Mouse (Mus musculus) spleen, adult 2 months (tissue): ENCODE measurements around the gene Fam13a.

ENCODE experiments used
- CTCF ChIP-seq: fragments of 200-500 bp; IDR thresholded peaks from 2 replicates; pipeline ENCODE4 v1.5.1; 2011; ENCODE audit warnings: mild to moderate bottlenecking, inconsistent platforms; ENCODE audit not compliant: insufficient read depth, insufficient read length, insufficient replicate concordance; ENCODE audit errors: extremely low read depth
- POLR2A ChIP-seq: fragments of 200-500 bp; IDR thresholded peaks from 2 replicates; pipeline ENCODE4 v1.6.1; 2011; ENCODE audit warnings: low read depth, low read length, inconsistent platforms

DNA sequence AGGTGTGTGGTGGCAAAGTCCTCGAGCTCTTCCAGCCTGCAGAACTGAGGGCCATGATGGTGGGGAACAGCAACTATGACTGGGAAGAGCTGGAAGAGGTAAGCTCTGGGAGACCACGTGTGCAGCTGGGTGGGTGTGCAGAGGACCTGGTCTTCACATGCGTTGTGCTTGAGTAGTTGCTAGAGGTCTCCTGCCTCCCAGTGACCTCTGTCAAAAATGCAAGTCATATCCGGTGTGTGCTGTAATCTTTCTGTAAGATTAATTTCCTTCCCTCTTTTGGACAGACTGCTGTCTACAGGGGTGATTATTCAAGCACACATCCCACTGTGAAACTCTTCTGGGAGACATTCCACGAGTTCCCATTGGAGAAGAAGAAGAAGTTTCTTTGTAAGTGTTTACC is 107.9 kb downstream of the Fam13a start:
- no peak for TF ChIP-seq CTCF
- TF ChIP-seq POLR2A, result no peak
